12 mouse cellular contexts compared by ENCODE assay signal in the genomic region with DNA sequence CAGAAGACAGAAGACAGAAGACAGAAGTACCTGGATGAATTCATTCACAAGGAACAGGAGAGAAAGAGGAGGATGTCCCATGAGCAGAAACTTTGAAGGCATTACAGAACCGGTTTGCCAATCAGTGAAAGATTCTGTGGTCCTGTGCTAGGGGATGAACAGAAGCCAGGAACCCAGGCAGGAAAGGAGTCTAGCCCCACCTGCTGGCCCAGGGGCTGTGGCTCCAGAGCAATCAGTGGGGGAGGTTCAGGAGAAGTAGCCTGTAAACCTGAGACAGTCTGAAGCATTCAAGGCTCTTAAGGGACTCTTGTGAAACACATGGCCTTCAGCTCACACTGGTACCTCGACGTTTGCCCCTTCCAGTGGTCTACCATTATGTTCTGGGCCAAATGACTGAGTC. TPM values are rescaled to one million over a fixed set of nuclear protein-coding genes. Genes with fewer than 3 reads are reported as not detected.
A peak's percentile ranks its signal among the peaks of the same experiment; 100 is the strongest.
DNase-seq lines count a peak whose midpoint lies in the region; ATAC-seq and TF ChIP-seq lines count a peak whose summit lies in the region.
"Had no signal": no experiment of that assay in that cellular context is flagged by ENCODE, and none has a peak within 500 bp of the region (broad histone marks: within the 10 kb centered on the region; RNA-seq: fewer than 3 reads in every experiment).

No protein-coding gene starts in this region.

- no peak for ATAC-seq in kidney, postnatal 0 days (replicated peaks; ENCODE audit: low FRiP score, low read depth)
- ATAC-seq in kidney, embryonic 15.5 days (replicated peaks; ENCODE audit: low FRiP score), result no peak
- no peak for ATAC-seq in lung, embryonic 15.5 days (ENCODE audit: borderline replicate concordance, extremely low read depth, low FRiP score, low TSS enrichment)
- ATAC-seq: forebrain, embryonic 14.5 days had no signal

- no peaks in the 10 kb centered on the region for H3K36me3 ChIP-seq in kidney, postnatal 0 days (ENCODE audit: insufficient read depth, low read length)
- H3K36me3 ChIP-seq in kidney, embryonic 15.5 days, result no peaks in the 10 kb centered on the region
- H3K36me3 ChIP-seq in E14TG2a.4 (ENCODE audit: insufficient read depth, low read length), result no peaks in the 10 kb centered on the region
- H3K36me3 ChIP-seq in lung, embryonic 15.5 days, result no peaks in the 10 kb centered on the region
- H3K36me3 ChIP-seq: liver, embryonic 15.5 days had no signal

- peak; percentile 79 for TF ChIP-seq CTCF in kidney, postnatal 0 days (IDR thresholded peaks at IDR 0.05; ENCODE audit: low read depth)
- peak; percentile 56 for TF ChIP-seq CTCF in E14TG2a.4 (conservative IDR thresholded peaks at IDR 0.05; ENCODE audit: low read length)

- no peak overlapping the region for H3K4me3 ChIP-seq in kidney, postnatal 0 days (replicated peaks; ENCODE audit: low read depth, low read length)
- H3K4me3 ChIP-seq in kidney, embryonic 15.5 days (replicated peaks), result no peak overlapping the region
- H3K4me3 ChIP-seq in E14TG2a.4 (replicated peaks; ENCODE audit: low read length), result no peak overlapping the region
- H3K4me3 ChIP-seq in lung, embryonic 15.5 days, result no peak overlapping the region
- H3K4me3 ChIP-seq: liver, embryonic 15.5 days had no signal

- no peak overlapping the region for H3K4me2 ChIP-seq in kidney, postnatal 0 days (ENCODE audit: low read length)
- H3K4me2 ChIP-seq in kidney, embryonic 15.5 days, result no peak overlapping the region
- H3K4me2 ChIP-seq in lung, embryonic 15.5 days, result no peak overlapping the region
- H3K4me2 ChIP-seq: liver, embryonic 15.5 days had no signal

- peaks cover 9% of the 10 kb centered on the region; the same call in 1 of the 2 replicates for H3K27me3 ChIP-seq in kidney, postnatal 0 days (ENCODE audit: insufficient read depth, low read length)
- peaks cover 39% of the 10 kb centered on the region for H3K27me3 ChIP-seq in kidney, embryonic 15.5 days
- peaks cover 85% of the 10 kb centered on the region for H3K27me3 ChIP-seq in E14TG2a.4 (ENCODE audit: insufficient read depth, low read length)
- H3K27me3 ChIP-seq in lung, embryonic 15.5 days, result peaks cover 25% of the 10 kb centered on the region

- DNase-seq in kidney, postnatal 0 days (ENCODE audit: low spot score), result peak; percentile 74
- peak; percentile 17 for DNase-seq in NIH3T3 (ENCODE audit: low read depth)
- no peak for DNase-seq in left cerebral cortex, adult 8-10 months (ENCODE audit: low spot score in 2 of 2)
- DNase-seq in spleen, adult 12 weeks (ENCODE audit: low spot score), result no peak
- DNase-seq: right cerebral cortex, adult 18-20 months had no signal

- H3K9me3 ChIP-seq in kidney, postnatal 0 days (replicated peaks; ENCODE audit: low read length), result no peaks in the 10 kb centered on the region
- no peaks in the 10 kb centered on the region for H3K9me3 ChIP-seq in kidney, embryonic 15.5 days (replicated peaks)
- H3K9me3 ChIP-seq in E14TG2a.4 (ENCODE audit: low read length), result no peaks in the 10 kb centered on the region
- no peaks in the 10 kb centered on the region for H3K9me3 ChIP-seq in lung, embryonic 15.5 days
- H3K9me3 ChIP-seq: liver, embryonic 15.5 days had no signal

- no peaks in the 10 kb centered on the region; the same call in 1 of the 2 replicates for H3K4me1 ChIP-seq in kidney, postnatal 0 days (replicated peaks; ENCODE audit: insufficient read depth, low read length)
- peaks cover 12% of the 10 kb centered on the region for H3K4me1 ChIP-seq in kidney, embryonic 15.5 days
- peaks cover 32% of the 10 kb centered on the region for H3K4me1 ChIP-seq in E14TG2a.4 (replicated peaks; ENCODE audit: low read depth, low read length)
- no peaks in the 10 kb centered on the region; the same call in 1 of the 2 replicates for H3K4me1 ChIP-seq in lung, embryonic 15.5 days

- WGBS in kidney, postnatal 0 days, result 25% methylated on average over 3 of the region's 3 CpGs
- 29% methylated on average over 3 of the region's 3 CpGs for WGBS in kidney, embryonic 15.5 days
- 27% methylated on average over 3 of the region's 3 CpGs for WGBS in lung, embryonic 15.5 days

- H3K9ac ChIP-seq in kidney, postnatal 0 days (ENCODE audit: low read depth, low read length), result no peak overlapping the region
- H3K9ac ChIP-seq in kidney, embryonic 15.5 days, result no peak overlapping the region
- no peak overlapping the region for H3K9ac ChIP-seq in lung, embryonic 15.5 days
- H3K9ac ChIP-seq: liver, embryonic 15.5 days had no signal

- no peak overlapping the region for H3K27ac ChIP-seq in kidney, postnatal 0 days
- no peak overlapping the region for H3K27ac ChIP-seq in kidney, embryonic 15.5 days
- 0 out of 2 replicates have a peak overlapping the region, but pooled peaks have one; percentile 10 for H3K27ac ChIP-seq in lung, embryonic 15.5 days
- H3K27ac ChIP-seq: liver, embryonic 15.5 days had no signal

RNA-seq across cellular contexts. Expression of gene Flt4, which starts 22.1 kb away (rescaled TPM):
- 5.3 and 5.6 TPM in 2 replicates for polyA plus RNA-seq in kidney, postnatal 0 days (2015; fragmentation: Nextera tagmentation; extraction: Ambion mirVana)
- 8.3 and 10.1 TPM in 2 replicates for polyA plus RNA-seq in kidney, embryonic 15.5 days (2015; fragmentation: Nextera tagmentation; extraction: Ambion mirVana)
- 9.0 and 9.3 TPM in 2 replicates for polyA plus RNA-seq in lung, embryonic 15.5 days (2015; fragmentation: Nextera tagmentation; extraction: Ambion mirVana)
- total RNA-seq in left cerebral cortex, adult 8-10 months (2022), result 1 to 10 TPM; 2.5 to 3.0 (median 2.8) TPM

RNA-seq across cellular contexts. Expression of gene Scgb3a1, which starts 32.3 kb away (rescaled TPM):
- not detected in 2 replicates for polyA plus RNA-seq in kidney, postnatal 0 days (2015; fragmentation: Nextera tagmentation; extraction: Ambion mirVana)
- not detected in 2 replicates for polyA plus RNA-seq in kidney, embryonic 15.5 days (2015; fragmentation: Nextera tagmentation; extraction: Ambion mirVana)
- 0.81 TPM in 1 of 2 replicates, not detected in the other for polyA plus RNA-seq in lung, embryonic 15.5 days (2015; fragmentation: Nextera tagmentation; extraction: Ambion mirVana)
- not detected for total RNA-seq in left cerebral cortex, adult 8-10 months (2022)
- total RNA-seq: layer of hippocampus, adult 18-20 months had no signal
- polyA plus RNA-seq: cortical plate, adult 2 months; forebrain, embryonic 14.5 days had no signal

Comparison
In these comparisons a context has a peak if more than half of its experiments do, and no peak if none do; other contexts are left out.
1. DNase-seq: peak in kidney, postnatal 0 days (single experiment) and NIH3T3 (single experiment); none in left cerebral cortex, adult 8-10 months (0 of 2) and spleen, adult 12 weeks (single experiment).